Mouse (Mus musculus) spleen, adult 10 weeks (tissue): ENCODE measurements around the gene Cep70. TPM values are rescaled to one million over a fixed set of nuclear protein-coding genes. Genes with fewer than 3 reads are reported as not detected.

Experiments
- polyA plus RNA-seq: library from polyadenylated mRNA; stranded (reverse); fragments of 350-450 nt; fragmentation: Illumina TruSeq; extraction: RNeasy Lipid Tissue Mini Kit (QIAGEN cat#74804); gene quantifications from one replicate; pipeline ENCODE4 v1.2.3, GENCODE M21; 2015; ENCODE audit warnings: low replicate concordance; ENCODE audit not compliant: insufficient read depth

Gene Cep70
- 26.6 TPM for polyA plus RNA-seq

GRCm38 (mm10) chr9:99243190-99243894 lies at the start of gene Cep70:
TSS of gene Cep70 (plus strand) at chr9:99243367.

DNA sequence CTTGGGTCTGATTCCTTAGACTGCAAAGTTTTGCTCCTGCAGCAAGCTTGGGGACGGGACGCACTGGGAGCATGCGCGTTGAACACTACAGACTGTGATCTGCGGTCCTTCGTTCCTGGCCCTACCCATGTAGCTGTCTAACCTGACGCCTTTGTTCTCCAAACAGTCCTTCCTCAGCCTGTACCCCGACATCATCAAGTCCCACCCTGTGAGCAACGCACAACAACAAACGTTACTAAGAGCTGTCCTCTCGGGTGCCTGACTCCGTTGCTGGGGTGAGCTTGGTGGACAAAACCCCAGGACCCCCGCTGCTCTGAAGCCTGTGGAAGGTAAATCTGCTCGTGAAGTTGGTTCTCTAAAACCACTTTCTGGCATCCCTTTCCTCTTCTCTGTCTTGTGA lies 6.0 kb upstream of the Cep70 start, which contains the start of gene Faiml:
Gene Faiml (minus strand): TSS at position 101 of the 400 bp plus-strand sequence.

Other genes starting within 250 kb of the Cep70 start
- gene Gm1123, start 207.7 kb upstream of the Cep70 start, polyA plus RNA-seq = 0.15 TPM
- gene Pik3cb, start 102.7 kb upstream of the Cep70 start, polyA plus RNA-seq = 17.3 TPM
- not detected for gene Faiml, start 6.1 kb upstream of the Cep70 start, polyA plus RNA-seq
- gene Esyt3, start 115.2 kb downstream of the Cep70 start, polyA plus RNA-seq = 0.40 TPM
- 12.3 TPM for gene Mras, start 194.0 kb downstream of the Cep70 start, polyA plus RNA-seq
- 0.61 TPM for gene Nme9, start 208.1 kb downstream of the Cep70 start, polyA plus RNA-seq